Mouse (Mus musculus): ENCODE results near the gene Gm21866. TPM values are rescaled to one million over a fixed set of nuclear protein-coding genes. Genes with fewer than 3 reads are reported as not detected.
"Not testable (repeated sequence)": the region's sequence is repeated elsewhere in the genome, so short reads cannot be mapped to it uniquely, and the experiment has no call there.

Gene Gm21866
- not detected in 2 replicates for polyA plus RNA-seq (2012; ENCODE audit: insufficient read depth, low replicate concordance)

DNA sequence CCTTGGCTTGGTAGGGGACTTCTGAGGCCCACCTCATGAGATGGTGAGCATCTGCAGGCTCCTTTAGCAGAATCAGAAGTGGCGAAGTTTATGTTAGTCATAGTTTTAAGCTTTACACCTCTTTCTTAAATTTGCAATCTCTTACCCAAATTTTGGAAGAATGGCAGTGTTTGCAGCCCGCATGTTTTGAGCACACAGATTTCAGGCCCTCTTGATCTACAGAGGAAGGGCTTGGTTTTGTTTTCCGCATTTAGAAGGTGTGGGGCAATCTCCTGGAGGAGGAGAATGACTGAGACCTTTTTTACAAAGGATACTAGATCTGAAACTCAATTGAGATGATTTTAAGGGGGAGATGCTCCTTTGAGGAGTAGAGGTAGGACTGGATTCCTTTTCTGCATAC is at the start of gene Gm21866:
Gm21866 (minus strand) TSS at position 101 of the 400 bp plus-strand sequence.
- not testable (repeated sequence) for H3K4me1 ChIP-seq; H3K27me3 ChIP-seq (replicated peaks); H3K36me3 ChIP-seq (replicated peaks; ENCODE audit: low read length); H3K9me3 ChIP-seq; H3K4me3 ChIP-seq (replicated peaks)

DNA sequence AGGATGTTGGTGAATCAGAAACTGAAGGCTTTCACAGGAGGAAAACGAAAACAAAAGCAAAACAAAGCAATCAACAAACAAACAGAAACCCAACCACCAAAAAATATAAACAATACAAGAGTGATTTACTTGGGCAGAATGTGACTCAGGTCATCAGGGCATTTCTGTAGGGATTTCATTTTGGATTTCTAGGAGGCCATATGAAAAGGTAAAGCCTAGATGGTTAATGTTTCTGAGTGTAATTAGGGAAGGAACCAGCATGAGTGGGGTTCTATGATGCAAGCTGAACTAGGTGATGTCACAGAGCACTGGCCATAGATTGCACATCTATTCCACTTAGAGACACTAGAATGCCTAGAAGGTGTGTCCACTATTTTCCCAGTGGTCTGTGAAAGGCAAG is 28.3 kb upstream of the Gm21866 start, which contains the start of gene Gm20773:
Gm20773 (plus strand) TSS at position 301 of the 400 bp plus-strand sequence.
- H3K4me1 ChIP-seq; H3K9me3 ChIP-seq; H3K4me3 ChIP-seq (replicated peaks); H3K27me3 ChIP-seq (replicated peaks); H3K36me3 ChIP-seq (replicated peaks; ENCODE audit: low read length): not testable (repeated sequence)

Other genes starting within 250 kb of the Gm21866 start
- not detected in 2 replicates for gene Gm21828, start 241.7 kb downstream of the Gm21866 start, polyA plus RNA-seq (2012; ENCODE audit: insufficient read depth, low replicate concordance)
- not detected in 2 replicates for gene Gm21440, start 213.2 kb downstream of the Gm21866 start, polyA plus RNA-seq (2012; ENCODE audit: insufficient read depth, low replicate concordance)
- gene Gm21454, start 213.1 kb downstream of the Gm21866 start, polyA plus RNA-seq (2012; ENCODE audit: insufficient read depth, low replicate concordance): not detected in 2 replicates
- not detected in 2 replicates for gene Gm21725, start 116.5 kb downstream of the Gm21866 start, polyA plus RNA-seq (2012; ENCODE audit: insufficient read depth, low replicate concordance)
- gene Gm20773, start 28.4 kb upstream of the Gm21866 start, polyA plus RNA-seq (2012; ENCODE audit: insufficient read depth, low replicate concordance): not detected in 2 replicates